Mouse (Mus musculus) forebrain, embryonic 14.5 days (tissue): Measurements from ENCODE around the gene Hs6st2. TPM values are rescaled to one million over a fixed set of nuclear protein-coding genes. Genes with fewer than 3 reads are reported as not detected.

Experiments used
- ATAC-seq: fragments of 200-750 bp; cut with Nextera tagmentation; 2 replicates; pipeline ENCODE4 v1.8.0; 2017; ENCODE audit warnings: mild to moderate bottlenecking, moderate library complexity
- DNase-seq: peaks from one replicate; pipeline ENCODE4 v3.0.0-alpha.2; 2015; ENCODE audit warnings: low spot score
- H3K27ac ChIP-seq: fragments of 300-500 bp; sonication (generic); 2 replicates; pipeline ENCODE4 v1.5.1; 2014; ENCODE audit warnings: low read depth, mild to moderate bottlenecking, control low read depth, low read length, moderate library complexity
- H3K27me3 ChIP-seq: fragments of 300-500 bp; sonication (generic); replicated peaks from 2 replicates; pipeline ENCODE4 v1.6.1; 2014; ENCODE audit warnings: low read length, control low read depth, mixed read lengths; ENCODE audit not compliant: control insufficient read depth, insufficient read depth
- H3K36me3 ChIP-seq: fragments of 300-500 bp; sonication (generic); 2 replicates; pipeline ENCODE4 v1.6.1; 2014; ENCODE audit warnings: low read length, control low read depth; ENCODE audit not compliant: control insufficient read depth, insufficient read depth
- H3K4me1 ChIP-seq: fragments of 300-500 bp; sonication (generic); 2 replicates; pipeline ENCODE4 v1.6.1; 2014; ENCODE audit warnings: antibody characterized with exemption, low read length, control low read depth; ENCODE audit not compliant: control insufficient read depth, insufficient read depth
- H3K4me2 ChIP-seq: fragments of 300-500 bp; sonication (generic); 2 replicates; pipeline ENCODE4 v1.6.1; 2014; ENCODE audit warnings: mild to moderate bottlenecking, control low read depth, low read length
- H3K4me3 ChIP-seq: fragments of 300-500 bp; sonication (generic); 2 replicates; pipeline ENCODE4 v1.5.1; 2014; ENCODE audit warnings: low read depth, low read length, control low read depth
- H3K9ac ChIP-seq: fragments of 300-500 bp; sonication (generic); 2 replicates; pipeline ENCODE4 v1.6.1; 2014; ENCODE audit warnings: mild to moderate bottlenecking, low read length, control low read depth, moderate library complexity
- H3K9me3 ChIP-seq: fragments of 300-500 bp; sonication (generic); replicated peaks from 2 replicates; pipeline ENCODE4 v1.6.1; 2016; ENCODE audit warnings: low read length, control low read depth, mixed read lengths; ENCODE audit not compliant: control insufficient read depth
- WGBS: fragments of 180-500 bp; shearing (Covaris S2); extraction: QIAGEN DNeasy Blood & Tissue Kit; methylation state at CpG from one replicate; pipeline ENCODE4 v1.1.7; 2014; 5-methylcytosine and 5-hydroxymethylcytosine counted together
- polyA plus RNA-seq: library from polyadenylated mRNA; unstranded; fragments of >200 nt; fragmentation: Nextera tagmentation; extraction: Ambion mirVana; gene quantifications from 2 replicates; pipeline ENCODE4 v1.2.1, GENCODE M21; 2014

Gene Hs6st2
- polyA plus RNA-seq, 1 experiment from 2014 or later = 36.2 TPM

GRCm38 (mm10) chrX:51461413-51461812 is 220.2 kb downstream of the Hs6st2 start:
- 81% methylated on average over 3 of the region's 3 CpGs for WGBS

DNA sequence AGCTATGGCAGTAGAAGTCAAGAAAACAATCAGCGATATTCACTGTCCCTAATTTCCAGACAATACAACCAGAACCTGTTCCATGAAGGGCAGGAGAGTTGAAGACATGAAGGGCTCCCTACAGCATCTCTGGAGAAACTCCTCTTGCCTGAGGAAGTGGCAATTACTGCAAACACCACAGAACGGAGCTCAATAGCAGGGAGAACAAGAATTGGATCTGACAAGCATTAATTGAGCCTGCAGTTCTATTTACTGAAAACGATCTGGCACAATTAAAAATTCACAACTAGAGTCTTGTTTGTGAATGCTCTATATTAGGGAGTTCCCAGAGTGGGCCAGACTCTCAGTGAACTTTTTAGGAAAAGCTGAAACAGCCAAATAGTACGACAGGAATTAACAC is 238.3 kb downstream of the Hs6st2 start:
- ATAC-seq = no peak
- Histone ChIP-seq H3K9ac (no peak overlapping the region), H3K36me3 (no peaks in the 10 kb centered on the region), H3K9me3 (no peaks in the 10 kb centered on the region), H3K27me3 (no peaks in the 10 kb centered on the region), H3K4me2 (no peak overlapping the region), H3K4me1 (no peaks in the 10 kb centered on the region), H3K27ac (no peak overlapping the region), H3K4me3 (no peak overlapping the region)
- 47% methylated on average over 4 of the region's 4 CpGs for WGBS
- peak; percentile 23 for DNase-seq

More at GRCm38 (mm10) chrX:51461413-51461812, 220.2 kb downstream of the Hs6st2 start:
- Histone ChIP-seq H3K27ac (no peak overlapping the region), H3K4me2 (no peak overlapping the region), H3K9me3 (no peaks in the 10 kb centered on the region), H3K36me3 (no peaks in the 10 kb centered on the region), H3K27me3 (no peaks in the 10 kb centered on the region), H3K9ac (no peak overlapping the region), H3K4me1 (no peaks in the 10 kb centered on the region), H3K4me3 (no peak overlapping the region)
- DNase-seq (no peak), ATAC-seq (no peak)

GRCm38 (mm10) chrX:51431706-51432105 is 249.9 kb downstream of the Hs6st2 start:
- no peaks in the 10 kb centered on the region for H3K27me3 ChIP-seq
- no peak overlapping the region for H3K4me3 ChIP-seq
- DNase-seq (no peak), ATAC-seq (no peak)
- H3K27ac ChIP-seq = no peak overlapping the region
- no peaks in the 10 kb centered on the region for H3K36me3 ChIP-seq
- 57% methylated on average over 3 of the region's 3 CpGs for WGBS
- H3K4me1 ChIP-seq = no peaks in the 10 kb centered on the region
- no peak overlapping the region for H3K4me2 ChIP-seq
- no peaks in the 10 kb centered on the region for H3K9me3 ChIP-seq
- H3K9ac ChIP-seq = no peak overlapping the region

DNA sequence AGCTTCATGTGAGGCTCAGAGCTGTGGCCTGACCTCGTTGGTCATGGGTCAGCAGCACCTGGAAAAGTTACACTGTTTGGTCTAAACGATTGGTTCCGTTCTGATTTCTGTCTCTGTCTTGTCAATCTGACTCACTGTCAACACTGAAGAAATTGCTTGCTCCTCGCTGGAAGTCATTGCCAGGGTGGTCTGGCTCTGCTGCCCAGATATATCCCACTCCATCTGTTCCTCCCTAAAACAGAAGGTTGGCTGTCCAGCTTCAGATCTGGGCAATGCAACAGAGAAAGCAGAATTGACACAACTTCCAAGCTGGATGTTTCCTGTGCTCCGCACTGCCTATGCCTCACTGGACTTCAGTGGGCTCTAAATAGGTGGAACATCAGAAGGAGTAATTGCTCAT is 256.6 kb downstream of the Hs6st2 start:
- H3K27me3 ChIP-seq = no peaks in the 10 kb centered on the region
- no peak overlapping the region for H3K4me3 ChIP-seq
- 83% methylated on average over 5 of the region's 5 CpGs for WGBS
- H3K4me1 ChIP-seq = no peaks in the 10 kb centered on the region
- no peak overlapping the region for H3K4me2 ChIP-seq
- no peaks in the 10 kb centered on the region for H3K36me3 ChIP-seq
- H3K27ac ChIP-seq = no peak overlapping the region
- DNase-seq = no peak
- no peak for ATAC-seq
- H3K9ac ChIP-seq = no peak overlapping the region
- H3K9me3 ChIP-seq = no peaks in the 10 kb centered on the region

DNA sequence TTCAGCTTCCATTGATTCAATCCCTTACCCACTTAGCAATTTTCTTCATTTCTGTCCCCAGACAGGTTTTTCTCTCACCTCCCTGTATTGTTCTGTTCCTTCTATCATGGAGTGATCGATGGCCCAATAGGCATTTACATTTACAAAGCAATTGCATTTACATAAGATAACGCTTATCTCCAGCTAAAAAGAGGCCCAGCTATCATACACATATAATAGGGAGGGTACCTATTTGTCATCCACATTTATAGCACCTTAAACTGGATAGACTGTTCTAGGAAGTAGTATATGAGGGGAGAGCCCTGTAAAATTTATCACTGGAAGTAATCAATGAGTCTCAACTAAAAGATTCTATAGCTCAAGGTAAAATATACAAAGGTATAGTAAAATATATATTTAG is 271.4 kb downstream of the Hs6st2 start:
- 77% methylated on average over 2 of the region's 2 CpGs for WGBS
- H3K4me2 ChIP-seq = no peak overlapping the region
- H3K27ac ChIP-seq = no peak overlapping the region
- H3K27me3 ChIP-seq = no peaks in the 10 kb centered on the region
- no peaks in the 10 kb centered on the region for H3K9me3 ChIP-seq
- no peak for DNase-seq
- no peak overlapping the region for H3K9ac ChIP-seq
- no peak overlapping the region for H3K4me3 ChIP-seq
- no peak for ATAC-seq
- no peaks in the 10 kb centered on the region for H3K4me1 ChIP-seq
- no peaks in the 10 kb centered on the region for H3K36me3 ChIP-seq

DNA sequence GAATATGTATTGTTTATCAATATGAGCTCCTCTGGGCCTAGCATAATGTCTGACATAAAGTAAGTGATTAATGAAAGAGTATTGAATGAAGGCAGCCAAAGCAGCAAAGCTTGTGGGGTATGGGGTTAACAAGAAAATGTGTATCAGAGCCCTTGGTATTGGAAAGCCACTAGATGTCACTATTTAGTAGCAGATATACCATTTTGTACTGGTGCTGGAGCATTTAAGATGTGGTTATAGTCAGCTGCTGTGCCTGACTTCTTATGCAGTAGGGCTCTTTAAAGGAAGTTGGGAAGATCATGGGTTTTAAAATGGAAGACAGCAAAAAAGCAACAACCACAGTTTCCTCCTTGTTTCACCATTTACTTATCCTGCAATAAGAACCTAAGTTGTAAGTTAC is 284.2 kb downstream of the Hs6st2 start:
- Histone ChIP-seq H3K9ac (no peak overlapping the region), H3K4me2 (no peak overlapping the region), H3K36me3 (no peaks in the 10 kb centered on the region), H3K27ac (no peak overlapping the region), H3K9me3 (no peaks in the 10 kb centered on the region), H3K4me3 (no peak overlapping the region), H3K27me3 (no peaks in the 10 kb centered on the region), H3K4me1 (no peaks in the 10 kb centered on the region; the same call in 1 of the 2 replicates)
- peak; percentile 79 for DNase-seq
- ATAC-seq = peak; percentile 58; the same call in 1 of the 2 replicates

- Histone ChIP-seq H3K4me2 (no peak overlapping the region), H3K4me3 (no peak overlapping the region), H3K36me3 (no peaks in the 10 kb centered on the region), H3K4me1 (no peaks in the 10 kb centered on the region), H3K27ac (no peak overlapping the region), H3K27me3 (no peaks in the 10 kb centered on the region), H3K9ac (no peak overlapping the region), H3K9me3 (no peaks in the 10 kb centered on the region)
- WGBS = 22% methylated on average over 5 of the region's 5 CpGs
- ATAC-seq (peak; percentile 67; the same call in 1 of the 2 replicates), DNase-seq (peak; percentile 84)
Measured at GRCm38 (mm10) chrX:51374670-51375069, 307.0 kb downstream of the Hs6st2 start.

DNA sequence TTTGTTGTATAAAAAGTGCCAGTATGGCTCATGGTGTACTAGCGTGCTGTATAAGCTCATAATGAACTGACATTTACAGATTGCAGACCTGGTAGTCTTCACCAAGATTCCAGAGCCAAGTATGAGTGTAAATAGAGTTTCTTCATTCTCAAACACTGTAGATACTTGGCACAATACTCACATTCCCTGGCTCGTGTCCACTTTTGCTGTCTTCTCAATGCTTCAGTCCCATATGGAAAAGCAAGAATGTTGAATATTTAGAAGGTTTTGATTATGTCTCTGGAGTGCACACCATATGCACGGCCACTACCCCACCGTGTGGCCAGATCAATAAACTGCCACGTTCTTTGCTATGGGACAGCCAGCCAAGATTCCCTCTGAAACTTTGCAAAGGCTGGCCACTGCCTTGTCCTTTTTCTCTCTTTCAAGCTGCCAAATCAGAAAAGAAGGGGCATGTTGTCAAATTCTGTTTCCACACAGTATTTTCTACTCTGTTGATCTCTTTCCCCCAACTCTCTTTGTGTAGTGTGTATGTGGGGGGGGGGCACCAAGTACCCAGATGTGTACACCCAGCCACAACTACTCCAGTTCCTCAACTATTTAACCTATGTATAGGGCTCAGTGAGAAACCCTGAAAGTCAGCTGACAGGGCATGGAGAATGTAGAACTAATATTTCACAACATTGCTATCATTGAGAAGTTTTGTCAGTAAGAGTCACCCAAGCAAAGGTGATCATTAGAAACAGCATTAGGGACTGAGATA is 309.0 kb downstream of the Hs6st2 start:
- H3K9ac ChIP-seq = no peak overlapping the region
- WGBS = 35% methylated on average over 5 of the region's 5 CpGs
- peak; percentile 76; the same call in 1 of the 2 replicates for ATAC-seq
- H3K36me3 ChIP-seq = no peaks in the 10 kb centered on the region
- no peak overlapping the region for H3K27ac ChIP-seq
- peak; percentile 78 for DNase-seq
- H3K4me1 ChIP-seq = no peaks in the 10 kb centered on the region
- H3K4me2 ChIP-seq = no peak overlapping the region
- no peaks in the 10 kb centered on the region for H3K27me3 ChIP-seq
- H3K9me3 ChIP-seq = no peaks in the 10 kb centered on the region
- no peak overlapping the region for H3K4me3 ChIP-seq

- ATAC-seq (no peak), DNase-seq (peak; percentile 37)
- Histone ChIP-seq H3K36me3 (no peaks in the 10 kb centered on the region), H3K4me1 (no peaks in the 10 kb centered on the region), H3K4me2 (no peak overlapping the region), H3K9me3 (no peaks in the 10 kb centered on the region), H3K9ac (no peak overlapping the region), H3K27ac (no peak overlapping the region), H3K27me3 (no peaks in the 10 kb centered on the region), H3K4me3 (no peak overlapping the region)
- WGBS = 73% methylated on average over 1 of the region's 1 CpGs
Measured at GRCm38 (mm10) chrX:51349682-51350081, 332.0 kb downstream of the Hs6st2 start.
